Mouse (Mus musculus): Measurements from ENCODE around the gene Marcks. TPM values are rescaled to one million over a fixed set of nuclear protein-coding genes. Genes with fewer than 3 reads are reported as not detected.

The Marcks gene
- 100 to 1,000 TPM; 536 to 544 TPM for total RNA-seq (2021)

DNA sequence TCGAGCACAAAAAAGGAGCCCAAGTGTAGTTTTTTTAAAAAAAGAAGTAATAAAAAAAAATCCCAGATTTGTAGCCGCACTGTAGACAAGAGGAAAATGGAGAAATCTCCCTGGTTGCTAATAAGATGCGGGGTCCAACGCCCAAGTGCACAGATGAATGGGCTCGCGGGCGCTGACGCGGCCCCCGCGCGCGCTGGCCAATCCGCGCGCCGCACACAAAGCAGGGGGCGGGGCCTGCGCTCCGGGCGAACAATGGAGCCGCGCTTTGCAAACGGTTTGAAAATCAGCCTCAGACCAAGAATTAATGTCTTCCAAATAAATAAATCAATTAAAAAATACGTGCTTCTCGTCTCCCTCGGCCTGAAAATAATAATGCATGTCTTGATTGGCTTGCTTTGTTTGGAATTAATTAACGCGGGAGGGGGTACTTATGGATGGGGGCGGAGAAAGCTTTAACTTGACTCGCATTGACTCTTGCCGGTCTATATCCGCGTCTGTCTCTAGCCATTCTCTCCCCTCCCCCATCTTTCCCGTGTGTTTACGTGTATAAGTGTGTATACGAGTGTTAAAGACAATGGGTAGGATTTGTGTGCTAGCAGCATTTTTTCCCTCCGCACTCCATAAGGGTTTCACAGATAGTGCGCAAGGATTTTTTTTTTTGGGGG, at the start of gene Marcks:
Gene Marcks, minus strand, starts transcription at position 143 of the 665 bp plus-strand sequence.
- intact Hi-C loops (cut with DNase I) = loop anchor here (5.0 to 10.0 kb wide), 2 partner anchors 124 to 1713 kb away; no protein-coding TSS in a partner anchor
- DNase-seq = peak; percentile 95

DNA sequence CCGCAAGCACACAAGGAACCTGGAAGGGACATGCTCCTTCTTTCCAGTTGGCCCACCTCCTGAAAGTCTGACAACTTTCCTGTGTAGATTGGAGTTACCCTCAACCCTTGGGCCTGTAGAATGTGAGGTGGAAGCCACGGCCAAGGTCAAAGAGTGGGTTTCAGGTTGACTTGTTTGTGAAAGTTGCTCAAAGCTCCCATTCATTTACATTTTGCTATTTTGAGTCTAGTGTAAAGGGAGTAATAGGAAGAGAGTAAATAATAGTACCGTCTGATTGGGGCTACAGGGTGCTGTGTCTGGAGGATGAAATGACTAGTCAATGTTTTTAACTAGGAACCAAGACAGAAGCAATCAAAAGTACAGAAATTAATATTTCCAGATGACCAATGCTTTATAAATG, 38.4 kb upstream of the Marcks start:
- intact Hi-C loops (cut with DNase I) = no loop called here
- DNase-seq = no peak

DNA sequence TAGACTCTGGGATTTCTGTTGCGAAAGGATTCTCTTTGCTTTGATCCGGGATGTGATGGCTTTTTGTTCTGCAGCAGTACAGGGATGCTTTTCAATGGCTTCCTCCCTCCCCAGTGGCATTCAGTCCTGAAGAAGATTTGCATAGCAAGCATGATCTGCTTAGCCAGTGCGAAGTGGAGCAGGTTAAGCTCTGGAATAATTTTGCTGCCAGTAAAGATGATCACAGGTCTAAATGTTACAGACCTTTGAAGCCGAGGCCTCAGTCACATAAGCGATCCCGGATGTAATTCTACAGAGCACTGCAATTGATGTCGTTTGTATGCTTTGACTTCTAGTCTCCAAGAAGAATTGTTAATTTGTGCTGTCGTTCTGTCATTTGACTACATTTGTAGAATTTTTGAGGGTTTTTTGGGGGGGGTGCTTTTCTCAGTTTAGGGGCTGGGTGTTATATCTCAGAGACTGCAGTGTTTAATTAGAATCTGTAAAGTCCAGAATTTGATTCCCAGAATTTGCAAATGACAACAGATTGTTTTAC, 33.8 kb upstream of the Marcks start:
- no peak for DNase-seq
- intact Hi-C loops (cut with DNase I) = no loop called here

DNA sequence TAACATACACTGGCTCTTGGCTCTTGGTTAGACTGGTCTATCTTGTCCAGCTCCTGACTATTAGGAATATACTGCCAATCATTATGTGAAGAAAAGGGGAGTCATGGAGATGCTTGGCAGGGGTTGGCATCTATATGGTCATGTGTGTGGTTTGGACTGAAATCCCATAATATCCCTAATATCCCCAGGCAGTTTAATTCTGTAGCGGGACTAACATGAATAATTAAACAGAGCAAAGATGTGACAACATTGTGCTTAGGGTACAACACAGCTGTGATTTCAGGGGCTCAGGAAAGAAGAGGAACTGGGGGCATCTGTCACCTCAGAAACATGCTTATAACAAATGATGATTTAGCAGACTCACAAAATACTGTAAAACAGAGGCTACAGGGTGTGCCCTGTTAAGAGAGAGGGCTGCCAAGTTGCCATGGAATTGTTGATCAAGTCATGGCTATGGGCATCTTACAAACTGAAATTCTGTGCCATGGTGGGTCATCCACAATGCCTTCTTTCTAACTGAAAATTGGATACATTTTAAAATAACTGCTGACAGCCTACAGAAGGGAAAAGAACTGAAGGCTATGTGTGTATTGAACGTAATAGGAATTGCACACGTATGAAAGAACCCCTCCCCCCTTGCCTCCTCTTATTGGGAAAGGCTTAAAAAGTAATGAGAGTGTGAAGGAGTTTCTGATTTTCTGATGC, 33.1 kb upstream of the Marcks start:
- peak; percentile 23 for DNase-seq
- intact Hi-C loops (cut with DNase I) = no loop called here

DNA sequence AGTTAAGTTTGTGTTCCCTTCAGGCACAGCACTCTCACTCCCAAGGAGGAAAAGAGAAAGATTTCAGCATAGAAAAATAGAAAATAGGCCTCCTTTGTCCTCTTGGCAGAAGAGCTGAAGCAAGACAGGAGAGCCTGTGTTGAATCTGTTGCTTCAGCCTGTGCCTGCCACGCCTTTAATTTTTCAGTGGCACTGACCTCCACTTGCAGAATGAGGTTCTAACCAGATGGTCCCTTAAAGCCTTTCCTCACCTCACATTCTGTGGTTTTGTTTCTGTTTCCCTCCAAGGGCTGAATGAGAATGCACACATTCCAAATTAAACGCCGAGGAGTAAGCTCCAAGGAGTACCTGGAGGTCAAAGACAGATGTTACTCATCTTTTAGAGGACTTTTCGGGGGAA, 32.2 kb upstream of the Marcks start:
- intact Hi-C loops (cut with DNase I) = no loop called here
- DNase-seq = no peak

DNA sequence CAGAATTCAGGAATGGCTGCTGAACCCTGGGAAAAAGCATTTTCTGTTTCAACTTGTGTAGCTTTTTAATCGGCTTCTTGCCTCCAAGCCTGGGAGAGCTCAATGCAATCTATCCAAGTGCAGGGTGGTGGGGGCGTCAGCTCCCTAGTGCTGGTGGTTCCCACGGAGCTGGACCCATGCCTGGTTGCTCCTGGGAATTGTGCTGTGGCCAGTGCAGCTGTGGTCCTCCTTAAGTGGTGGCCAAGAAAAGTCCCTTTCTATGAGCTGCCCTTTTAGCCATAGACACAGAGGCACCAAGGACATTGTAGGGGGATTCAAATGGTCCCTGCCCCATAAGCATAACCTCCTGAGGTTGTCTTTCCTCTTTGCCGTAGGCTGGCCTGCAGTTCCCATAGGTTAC, 31.7 kb upstream of the Marcks start:
- peak; percentile 64 for DNase-seq

DNA sequence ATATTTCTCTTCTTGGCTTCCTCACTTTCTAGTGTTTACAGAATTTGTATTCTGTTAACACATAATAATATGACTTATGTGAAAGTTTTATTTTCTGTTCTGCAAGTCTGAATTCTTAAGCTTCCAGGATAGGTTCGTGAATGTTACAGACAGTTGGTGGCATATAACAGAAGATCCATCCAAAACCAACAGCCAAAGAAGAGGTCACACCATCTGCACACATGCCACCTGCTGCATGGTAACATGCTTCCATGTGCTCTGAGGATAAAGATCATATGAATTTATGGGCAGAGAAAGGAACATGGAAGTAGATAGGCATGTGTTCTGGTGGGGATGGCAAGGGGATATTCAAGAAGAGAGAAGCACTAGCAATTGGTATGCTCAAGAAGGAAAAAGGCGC, 28.8 kb upstream of the Marcks start:
- intact Hi-C loops (cut with DNase I) = no loop called here
- no peak for DNase-seq

More for the DNA sequence above, 31.7 kb upstream of the Marcks start:
- intact Hi-C loops (cut with DNase I) = no loop called here

DNA sequence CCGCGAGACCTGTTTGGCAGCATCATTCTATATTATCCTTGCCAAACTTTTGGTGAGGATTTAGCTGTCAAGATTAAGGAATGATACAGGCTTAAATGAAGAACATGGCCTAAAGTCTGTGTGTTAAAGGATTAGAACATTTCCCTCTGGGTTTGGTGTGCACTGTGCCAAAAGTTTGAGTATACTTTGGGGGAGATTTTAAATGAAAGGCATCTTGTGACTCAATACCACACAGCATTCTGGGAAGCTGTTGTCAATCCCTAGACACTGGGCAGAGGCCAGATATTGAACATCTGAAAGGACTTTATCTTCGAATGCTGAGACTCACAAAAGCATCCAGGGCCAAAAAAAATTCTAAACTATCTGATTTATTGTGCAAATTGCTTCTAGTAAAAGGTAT, 21.0 kb upstream of the Marcks start:
- intact Hi-C loops (cut with DNase I) = no loop called here
- DNase-seq = no peak

GRCm38 (mm10) chr10:37157156-37157555, 18.4 kb upstream of the Marcks start:
- no peak for DNase-seq

GRCm38 (mm10) chr10:37155131-37155530, 16.4 kb upstream of the Marcks start:
- intact Hi-C loops (cut with DNase I) = no loop called here

More at GRCm38 (mm10) chr10:37157156-37157555, 18.4 kb upstream of the Marcks start:
- intact Hi-C loops (cut with DNase I) = no loop called here

DNA sequence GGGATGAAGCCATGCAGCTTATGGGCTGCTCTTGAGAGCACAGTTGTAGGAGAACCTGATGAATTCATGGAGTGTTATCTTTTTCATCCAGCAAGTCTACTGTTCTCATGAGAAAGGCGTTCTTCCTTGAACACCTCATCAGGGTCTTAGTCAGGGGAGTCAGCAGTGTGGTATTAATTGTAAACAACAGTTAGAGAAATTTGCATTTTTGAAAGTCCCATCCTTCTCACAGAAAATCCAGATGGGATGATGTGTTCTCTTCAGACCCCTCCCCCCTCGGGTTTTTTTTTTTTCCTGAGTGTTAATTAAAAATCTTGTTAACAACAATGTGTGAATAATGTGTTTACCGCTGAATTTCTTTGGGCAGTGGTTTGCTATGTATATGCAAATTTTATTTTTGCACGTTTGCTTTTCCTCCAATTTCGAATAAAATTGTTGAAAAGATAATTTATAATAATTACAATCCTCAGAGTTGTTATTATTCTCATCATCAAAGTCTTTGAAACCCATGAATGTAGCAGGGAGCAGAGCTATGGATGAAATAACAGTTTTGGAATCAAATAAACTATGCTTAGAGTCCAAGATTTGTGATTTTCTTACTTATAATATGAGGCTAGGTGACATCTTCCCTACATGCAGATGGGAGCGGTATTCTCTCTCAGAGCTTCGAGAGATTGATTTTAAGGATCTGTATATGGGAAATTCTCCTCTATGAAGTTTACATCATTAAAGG, 13.0 kb upstream of the Marcks start:
- intact Hi-C loops (cut with DNase I) = no loop called here
- no peak for DNase-seq

More at GRCm38 (mm10) chr10:37155131-37155530, 16.4 kb upstream of the Marcks start:
- DNase-seq = no peak

DNA sequence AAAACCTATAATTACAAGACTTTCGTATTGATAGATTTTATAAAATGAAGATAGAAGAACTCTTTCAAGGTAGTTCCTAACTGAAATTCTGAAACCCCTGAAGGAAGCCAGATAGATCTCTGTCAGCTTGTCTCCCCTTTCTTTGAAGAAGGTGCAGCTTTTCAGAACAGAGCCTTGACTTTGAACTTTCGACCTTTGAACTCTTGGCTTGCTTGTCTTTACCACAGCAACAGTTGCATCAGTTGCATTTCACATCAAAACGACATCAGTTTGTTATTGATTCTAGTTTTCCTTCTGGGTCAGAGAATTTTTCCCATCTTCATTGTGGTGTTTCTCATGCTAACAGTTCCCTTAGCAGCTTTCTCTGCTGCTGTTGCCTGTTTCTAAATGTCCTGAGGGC, 9.3 kb upstream of the Marcks start:
- intact Hi-C loops (cut with DNase I) = loop anchor here (10.0 kb wide), 1 partner anchor 207 kb away; no protein-coding TSS in a partner anchor
- no peak for DNase-seq

DNA sequence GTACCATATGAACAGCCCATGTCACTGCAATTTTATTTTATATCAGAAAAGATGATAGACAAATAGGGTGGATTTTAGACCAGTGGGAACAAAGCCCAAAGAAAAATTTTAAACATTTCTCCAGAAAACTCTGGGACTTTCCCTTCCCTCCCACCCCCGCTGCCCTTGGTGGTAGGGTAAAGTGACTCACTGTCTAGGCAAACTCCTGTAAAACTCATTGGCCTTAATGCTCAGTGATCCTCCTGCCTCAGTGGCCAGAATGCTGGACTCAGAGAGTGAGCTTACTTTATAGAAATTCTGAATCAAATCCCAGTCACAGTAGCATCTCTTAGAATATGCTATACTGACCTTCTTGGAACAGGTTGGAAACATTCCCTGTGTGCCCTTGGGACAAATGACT, 6.7 kb upstream of the Marcks start:
- intact Hi-C loops (cut with DNase I) = loop anchor here (10.0 kb wide), 1 partner anchor 209 kb away; no protein-coding TSS in a partner anchor
- no peak for DNase-seq

DNA sequence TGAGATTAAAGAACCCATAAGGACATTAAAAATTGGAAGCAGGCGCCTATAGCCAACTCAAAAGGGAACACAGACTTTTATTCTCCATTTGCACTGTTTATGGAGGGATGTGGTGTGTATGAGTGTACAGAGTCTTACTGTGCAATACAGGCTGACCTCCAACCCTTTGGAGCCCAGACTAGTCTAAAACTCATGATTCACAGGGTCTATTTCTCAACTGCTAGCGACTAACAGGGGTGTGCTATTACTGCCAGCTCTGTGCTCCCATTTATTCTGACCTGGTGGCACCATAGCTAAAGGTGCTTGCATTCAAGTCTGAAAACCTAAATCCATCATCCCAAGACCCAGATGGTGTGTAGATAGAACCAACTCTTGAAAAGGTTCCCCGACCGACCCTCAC, 2.9 kb upstream of the Marcks start:
- intact Hi-C loops (cut with DNase I) = loop anchor here (10.0 kb wide), 1 partner anchor 213 kb away; no protein-coding TSS in a partner anchor
- DNase-seq = no peak

DNA sequence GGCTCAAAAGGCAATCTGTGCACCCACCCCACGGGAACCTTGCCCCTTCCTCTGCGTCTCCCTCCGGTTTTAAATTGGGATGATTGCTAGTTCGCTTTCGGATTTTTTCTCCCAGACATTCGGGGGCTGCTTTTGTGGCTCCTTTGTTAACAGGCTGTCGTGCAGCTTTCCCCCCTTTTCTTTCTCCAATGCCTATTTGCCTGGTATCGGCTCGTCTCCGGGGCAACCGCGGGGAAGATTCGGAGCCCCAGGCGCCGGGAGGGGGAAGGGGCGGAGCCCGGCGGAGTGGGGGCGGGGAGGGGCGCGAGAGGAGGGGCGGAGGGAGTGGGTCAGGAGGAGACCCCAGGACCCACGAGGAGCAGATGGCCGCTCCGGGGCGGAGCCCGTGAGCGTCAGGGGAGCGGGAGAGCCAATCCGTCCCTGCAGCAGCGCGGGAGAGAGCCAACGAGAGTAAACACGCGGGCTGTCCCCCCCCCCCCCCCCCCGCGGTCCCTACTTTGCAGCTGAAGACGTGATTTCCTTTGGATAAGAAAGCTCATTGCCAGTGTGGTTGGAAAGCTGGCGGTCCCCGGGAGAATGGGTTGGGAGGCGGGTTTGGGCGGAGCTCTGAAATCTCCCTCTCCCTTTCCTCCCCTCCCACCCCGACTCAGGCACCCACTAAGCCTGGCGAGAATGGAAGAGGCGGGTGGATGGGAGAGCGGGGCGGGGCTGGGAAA, 2.2 kb upstream of the Marcks start:
- intact Hi-C loops (cut with DNase I) = loop anchor here (10.0 kb wide), 1 partner anchor 214 kb away; no protein-coding TSS in a partner anchor
- DNase-seq = peak; percentile 99

- DNase-seq = no peak
- intact Hi-C loops (cut with DNase I) = loop anchor here (10.0 kb wide), 1 partner anchor 215 kb away; no protein-coding TSS in a partner anchor
Measured at GRCm38 (mm10) chr10:37140166-37140735, 1.5 kb upstream of the Marcks start.

GRCm38 (mm10) chr10:37139443-37140165, 884 bp upstream of the Marcks start:
- peak; percentile 39 for DNase-seq
- intact Hi-C loops (cut with DNase I) = loop anchor here (5.0 to 10.0 kb wide), 3 partner anchors 125 to 1713 kb away; no protein-coding TSS in a partner anchor

DNA sequence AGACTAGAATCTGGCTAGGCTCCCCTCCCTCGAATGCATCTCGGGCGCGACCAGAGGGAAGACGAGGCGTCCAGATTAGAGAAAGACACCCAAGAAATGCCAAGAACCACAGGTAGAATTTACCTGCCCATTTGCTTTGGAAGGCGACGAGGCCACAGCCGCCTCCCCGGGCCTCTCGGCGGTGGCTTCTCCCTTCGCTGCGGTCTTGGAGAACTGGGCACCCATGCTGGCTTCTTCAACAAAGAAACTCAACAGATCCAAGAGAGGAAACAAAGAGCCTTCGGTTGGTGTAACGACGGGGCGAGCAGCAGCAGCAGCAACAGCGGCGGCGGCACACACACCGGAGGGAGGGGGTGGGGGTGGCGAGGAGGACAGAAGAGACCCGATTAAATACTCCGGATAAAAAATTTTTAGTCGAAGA, 399 bp downstream of the Marcks start:
- DNase-seq = peak; percentile 53
- intact Hi-C loops (cut with DNase I) = loop anchor here (5.0 to 10.0 kb wide), 2 partner anchors 124 to 1714 kb away; no protein-coding TSS in a partner anchor

All from left cerebral cortex, postnatal 4 days (tissue).